Mouse (Mus musculus): ENCODE results near the gene Miox.

Miox gene

DNA sequence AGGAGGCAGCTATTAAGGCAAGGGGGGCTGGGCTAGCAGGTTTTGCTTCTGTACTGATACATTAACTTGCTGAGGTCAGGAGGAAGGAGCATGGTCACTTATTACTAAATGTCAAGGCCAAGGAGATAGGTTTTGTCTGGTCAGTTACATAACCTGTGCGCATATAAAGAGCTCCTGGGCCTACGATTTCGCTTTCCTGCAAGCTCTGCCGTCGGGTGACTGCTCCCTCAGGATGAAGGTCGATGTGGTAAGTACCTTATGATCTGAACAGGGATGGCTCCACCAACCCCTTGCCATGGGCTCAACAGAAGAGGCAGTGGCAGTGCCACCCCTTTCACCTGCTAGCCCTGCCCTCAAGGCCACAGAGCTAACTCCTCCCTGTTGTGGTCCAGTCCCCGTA is at the start of gene Miox:
Gene Miox, plus strand, starts transcription at position 128 of the 400 bp plus-strand sequence.
- in situ Hi-C loops (cut with MboI; ENCODE audit: low pct_unique_long_range_greater_than_20kb in 1 of 2, low sequenced_read_pairs in 2 of 2, unreplicated experiment in 1 of 2) = no loop called here

GRCm38 (mm10) chr15:89285004-89285403 is 49.2 kb upstream of the Miox start:
- in situ Hi-C loops (cut with MboI; ENCODE audit: low pct_unique_long_range_greater_than_20kb in 1 of 2, low sequenced_read_pairs in 2 of 2, unreplicated experiment in 1 of 2) = no loop called here

- in situ Hi-C loops (cut with MboI; ENCODE audit: low pct_unique_long_range_greater_than_20kb in 1 of 2, low sequenced_read_pairs in 2 of 2, unreplicated experiment in 1 of 2) = no loop called here
Observed at GRCm38 (mm10) chr15:89285478-89285877, 48.7 kb upstream of the Miox start.

- in situ Hi-C loops (cut with MboI; ENCODE audit: low pct_unique_long_range_greater_than_20kb in 1 of 2, low sequenced_read_pairs in 2 of 2, unreplicated experiment in 1 of 2) = no loop called here
Observed at GRCm38 (mm10) chr15:89286114-89286513, 48.1 kb upstream of the Miox start.

GRCm38 (mm10) chr15:89286582-89286981 is 47.6 kb upstream of the Miox start:
- in situ Hi-C loops (cut with MboI; ENCODE audit: low pct_unique_long_range_greater_than_20kb in 1 of 2, low sequenced_read_pairs in 2 of 2, unreplicated experiment in 1 of 2) = no loop called here

GRCm38 (mm10) chr15:89288227-89288767 is 45.9 kb upstream of the Miox start:
- in situ Hi-C loops (cut with MboI; ENCODE audit: low pct_unique_long_range_greater_than_20kb in 1 of 2, low sequenced_read_pairs in 2 of 2, unreplicated experiment in 1 of 2) = no loop called here

- in situ Hi-C loops (cut with MboI; ENCODE audit: low pct_unique_long_range_greater_than_20kb in 1 of 2, low sequenced_read_pairs in 2 of 2, unreplicated experiment in 1 of 2) = no loop called here
Observed at GRCm38 (mm10) chr15:89289455-89289854, 44.7 kb upstream of the Miox start.

DNA sequence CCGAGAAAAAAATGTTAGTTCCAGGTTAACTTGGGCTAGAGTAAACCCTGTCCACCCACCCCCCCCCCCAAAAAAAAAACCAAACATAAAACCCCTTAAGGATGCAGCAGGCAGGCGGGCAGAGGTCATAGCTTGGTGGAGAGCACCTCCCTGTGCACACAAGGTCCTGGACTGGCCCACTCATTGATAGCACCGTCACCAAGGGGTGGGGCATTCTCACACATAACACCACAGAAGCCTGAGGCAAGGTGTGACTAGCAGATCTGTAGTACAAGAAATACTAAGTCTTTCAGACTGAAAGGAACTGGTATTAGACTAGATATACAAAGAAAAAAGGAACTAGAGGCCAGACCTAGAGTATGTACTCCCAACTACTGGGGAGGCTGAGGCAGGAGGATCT is 42.7 kb upstream of the Miox start:
- in situ Hi-C loops (cut with MboI; ENCODE audit: low pct_unique_long_range_greater_than_20kb in 1 of 2, low sequenced_read_pairs in 2 of 2, unreplicated experiment in 1 of 2) = no loop called here

- in situ Hi-C loops (cut with MboI; ENCODE audit: low pct_unique_long_range_greater_than_20kb in 1 of 2, low sequenced_read_pairs in 2 of 2, unreplicated experiment in 1 of 2) = no loop called here
Observed at GRCm38 (mm10) chr15:89292795-89293194, 41.4 kb upstream of the Miox start.

- in situ Hi-C loops (cut with MboI; ENCODE audit: low pct_unique_long_range_greater_than_20kb in 1 of 2, low sequenced_read_pairs in 2 of 2, unreplicated experiment in 1 of 2) = no loop called here
Observed at GRCm38 (mm10) chr15:89293778-89294177, 40.4 kb upstream of the Miox start.

DNA sequence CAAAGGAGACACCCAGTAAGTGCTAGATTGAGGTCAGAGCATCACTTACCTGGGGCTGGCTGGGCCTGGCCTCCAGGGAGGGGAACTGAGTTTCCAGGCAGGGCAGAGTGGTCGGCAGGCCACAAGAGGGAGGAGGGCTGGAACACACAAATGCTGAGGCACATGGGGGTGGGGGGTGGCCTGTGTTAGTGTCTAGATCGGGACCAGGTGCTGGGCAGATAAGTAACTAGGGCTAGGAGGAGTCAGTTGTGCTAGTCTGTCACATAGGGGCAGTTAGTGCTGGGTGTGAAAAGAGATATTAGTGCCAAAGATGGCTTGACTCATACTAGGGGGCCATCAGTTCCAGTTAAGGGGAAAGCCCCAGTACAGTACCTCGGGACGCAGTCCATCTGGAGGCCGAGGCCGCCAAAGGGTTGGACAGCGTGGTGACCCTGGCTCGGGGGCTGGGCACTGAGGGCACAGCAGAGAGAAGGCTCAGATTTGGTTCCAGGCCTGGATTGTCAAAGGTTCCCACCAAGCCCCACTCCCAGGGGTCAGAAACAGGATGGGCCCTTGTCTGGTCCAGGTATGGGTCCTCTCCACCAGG is 38.5 kb upstream of the Miox start:
- in situ Hi-C loops (cut with MboI; ENCODE audit: low pct_unique_long_range_greater_than_20kb in 1 of 2, low sequenced_read_pairs in 2 of 2, unreplicated experiment in 1 of 2) = no loop called here

DNA sequence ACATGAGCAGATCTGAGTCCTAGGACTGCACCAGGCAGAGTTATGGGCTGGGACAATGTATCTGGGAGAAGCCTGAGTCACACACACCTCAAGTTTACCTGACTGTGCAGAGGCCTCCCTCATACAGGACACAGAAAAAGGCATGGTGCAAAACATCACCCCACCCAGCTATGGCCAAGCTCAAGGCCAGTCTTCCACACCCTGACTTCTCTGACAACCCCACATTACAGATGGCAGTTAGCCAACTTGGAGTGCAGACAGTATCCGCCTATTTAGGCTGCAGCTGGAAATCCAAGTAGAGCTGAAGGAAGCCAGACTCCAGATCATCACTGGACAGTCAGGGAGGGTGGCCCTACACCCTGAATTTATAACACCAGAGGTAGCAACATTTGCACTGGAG is 37.7 kb upstream of the Miox start:
- in situ Hi-C loops (cut with MboI; ENCODE audit: low pct_unique_long_range_greater_than_20kb in 1 of 2, low sequenced_read_pairs in 2 of 2, unreplicated experiment in 1 of 2) = no loop called here

- in situ Hi-C loops (cut with MboI; ENCODE audit: low pct_unique_long_range_greater_than_20kb in 1 of 2, low sequenced_read_pairs in 2 of 2, unreplicated experiment in 1 of 2) = no loop called here
Observed at GRCm38 (mm10) chr15:89297695-89298094, 36.5 kb upstream of the Miox start.

DNA sequence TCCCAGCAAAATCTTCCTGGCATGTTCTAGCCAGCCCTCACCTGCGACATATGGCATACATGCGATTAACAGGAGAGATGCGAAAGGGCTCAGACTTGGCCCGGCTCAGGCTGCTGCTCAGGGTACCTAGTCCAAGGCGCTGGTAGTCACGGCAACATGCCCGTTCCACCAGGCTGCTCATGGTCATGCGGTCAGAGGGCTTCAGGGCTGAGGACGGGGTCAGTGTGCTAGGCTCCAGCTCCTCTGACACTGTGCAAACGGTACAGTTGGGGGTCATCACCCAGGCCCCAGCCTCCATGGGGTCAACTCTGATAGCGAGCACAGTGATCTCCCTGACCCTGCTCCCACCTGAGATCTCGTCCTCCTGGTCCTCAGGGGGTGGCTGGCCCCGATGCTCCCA is 34.0 kb upstream of the Miox start:
- in situ Hi-C loops (cut with MboI; ENCODE audit: low pct_unique_long_range_greater_than_20kb in 1 of 2, low sequenced_read_pairs in 2 of 2, unreplicated experiment in 1 of 2) = no loop called here

DNA sequence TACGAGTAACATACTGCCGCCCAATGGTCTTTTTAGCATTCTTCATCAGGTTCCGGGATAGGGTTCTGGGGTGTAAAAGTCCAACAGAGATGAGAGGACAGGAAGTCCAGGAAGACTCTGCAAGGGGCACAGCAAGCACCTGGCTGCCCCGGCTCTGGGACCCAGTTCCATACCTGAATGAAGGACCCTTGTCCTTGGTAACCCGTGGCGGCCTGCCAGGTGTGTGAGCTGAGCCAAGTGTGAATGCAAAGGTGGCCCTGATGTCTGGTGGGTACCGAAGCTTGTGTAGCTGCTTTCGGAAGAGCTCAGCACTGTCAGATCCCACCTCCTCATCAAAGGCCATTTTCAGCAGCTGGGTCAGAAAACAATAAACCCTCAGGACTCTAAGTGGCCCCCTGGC is 33.6 kb upstream of the Miox start:
- in situ Hi-C loops (cut with MboI; ENCODE audit: low pct_unique_long_range_greater_than_20kb in 1 of 2, low sequenced_read_pairs in 2 of 2, unreplicated experiment in 1 of 2) = no loop called here

DNA sequence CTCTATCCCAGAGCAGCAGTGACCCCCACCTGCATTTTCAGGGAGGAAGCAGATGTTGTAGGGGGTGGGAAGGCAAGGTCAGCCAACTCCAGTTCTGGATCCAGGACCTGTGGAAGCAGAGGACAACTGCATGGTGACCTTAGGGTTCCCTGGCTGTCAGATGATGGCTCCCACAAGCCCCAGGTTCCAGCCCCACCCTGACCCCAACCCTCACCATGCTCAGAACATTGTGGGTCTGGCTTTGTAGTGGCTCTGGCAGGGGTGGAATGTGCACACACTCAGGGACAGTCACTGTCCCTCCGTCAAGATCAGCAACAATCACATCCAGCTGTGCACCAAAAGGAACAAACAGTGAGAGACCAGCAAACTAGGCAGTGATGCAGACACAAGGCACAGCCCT is 28.2 kb upstream of the Miox start:
- in situ Hi-C loops (cut with MboI; ENCODE audit: low pct_unique_long_range_greater_than_20kb in 1 of 2, low sequenced_read_pairs in 2 of 2, unreplicated experiment in 1 of 2) = no loop called here

- in situ Hi-C loops (cut with MboI; ENCODE audit: low pct_unique_long_range_greater_than_20kb in 1 of 2, low sequenced_read_pairs in 2 of 2, unreplicated experiment in 1 of 2) = no loop called here
Observed at GRCm38 (mm10) chr15:89307461-89307860, 26.7 kb upstream of the Miox start.

DNA sequence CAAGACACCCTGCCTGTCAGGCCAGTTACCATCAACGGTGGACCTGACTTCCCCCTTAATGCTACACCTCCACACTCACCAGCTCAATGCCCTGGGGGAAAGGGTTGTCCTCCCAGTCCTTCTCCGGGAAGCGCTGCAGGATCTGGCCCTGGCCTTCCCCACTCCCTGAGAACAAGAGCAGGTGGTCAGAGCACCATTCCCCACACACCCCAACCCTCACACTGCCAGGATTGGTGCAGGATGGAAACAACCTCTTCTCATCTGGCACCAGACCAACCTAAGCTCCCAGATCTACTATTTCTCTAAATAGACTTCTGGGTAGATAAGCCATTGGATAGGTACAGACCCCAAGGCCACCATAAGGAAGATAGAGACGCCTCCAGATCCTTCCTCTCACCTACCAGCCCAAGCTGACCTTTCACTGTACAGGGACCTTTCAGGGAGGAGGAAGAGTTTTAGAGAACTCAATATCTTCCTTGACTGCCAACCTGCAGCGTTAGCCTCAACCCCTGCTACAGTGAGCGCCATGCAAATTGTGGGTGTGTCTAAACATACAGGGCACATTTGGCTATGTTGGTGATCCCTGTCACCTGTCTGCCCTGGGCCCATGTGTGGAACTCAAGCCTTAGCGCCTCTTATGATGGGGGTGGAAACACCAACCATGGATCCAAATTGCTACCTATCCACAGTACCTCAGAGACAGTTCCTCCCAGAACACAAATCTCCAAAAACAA is 25.6 kb upstream of the Miox start:
- in situ Hi-C loops (cut with MboI; ENCODE audit: low pct_unique_long_range_greater_than_20kb in 1 of 2, low sequenced_read_pairs in 2 of 2, unreplicated experiment in 1 of 2) = no loop called here

DNA sequence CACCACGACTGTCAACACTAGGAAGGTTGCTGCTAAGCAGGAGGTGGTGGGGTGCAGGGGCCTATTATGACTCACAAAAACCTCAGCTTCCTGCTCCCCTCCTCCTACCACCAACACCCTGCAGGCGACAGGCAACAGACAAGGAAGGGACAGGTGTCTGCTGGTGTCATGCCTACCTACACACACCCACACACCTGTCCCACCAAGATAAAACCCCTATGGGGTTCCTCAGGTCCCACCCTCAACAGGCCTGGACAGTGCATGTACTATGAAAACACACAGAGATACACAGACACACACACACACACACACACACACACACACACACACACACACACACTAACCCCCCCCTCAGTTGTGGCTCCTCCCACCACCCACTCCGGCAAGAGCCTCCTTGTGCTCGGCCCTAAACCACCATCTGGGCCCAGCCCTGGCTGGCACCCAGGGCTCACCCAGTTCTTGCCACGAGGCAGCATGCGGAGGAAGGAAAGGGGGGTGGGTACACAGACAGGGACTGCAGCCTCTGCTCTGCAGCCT is 24.2 kb upstream of the Miox start:
- in situ Hi-C loops (cut with MboI; ENCODE audit: low pct_unique_long_range_greater_than_20kb in 1 of 2, low sequenced_read_pairs in 2 of 2, unreplicated experiment in 1 of 2) = no loop called here

DNA sequence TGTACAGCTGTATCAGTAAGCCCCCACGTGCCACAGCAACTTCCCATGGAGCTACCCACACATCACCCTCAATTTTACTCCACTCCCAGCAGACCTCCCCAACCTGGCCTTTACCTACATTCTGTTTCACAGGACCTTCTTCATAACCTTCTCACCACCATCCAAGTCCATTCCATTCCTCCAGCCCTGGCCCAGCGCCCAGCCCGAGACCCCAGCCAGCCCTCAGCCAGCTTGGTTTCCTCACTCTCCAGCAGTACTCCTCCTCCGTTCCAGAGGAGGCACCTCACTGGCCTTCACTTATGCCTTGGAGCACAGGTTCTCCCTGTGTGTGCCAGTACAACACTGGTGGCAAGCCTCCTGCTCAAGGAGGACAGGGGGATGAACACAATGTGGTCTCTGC is 20.8 kb upstream of the Miox start:
- in situ Hi-C loops (cut with MboI; ENCODE audit: low pct_unique_long_range_greater_than_20kb in 1 of 2, low sequenced_read_pairs in 2 of 2, unreplicated experiment in 1 of 2) = no loop called here
